Mouse (Mus musculus) heart, postnatal 0 days (tissue): ENCODE measurements at regions not wholly inside any gene's neighbourhood (a gene's known extent, or its start where the extent isn't known, plus 50 kb on each side); places are given as distances from the start of the nearest gene placed in this dataset.

Experiments
- CTCF ChIP-seq: IDR thresholded peaks from 2 replicates; pipeline ENCODE4 v1.5.1; 2016; ENCODE audit warnings: antibody characterized with exemption, control low read depth, low read depth
- EP300 ChIP-seq: IDR thresholded peaks from 2 replicates; pipeline ENCODE4 v1.6.1; 2016; ENCODE audit warnings: antibody characterized with exemption, low read depth

- TF ChIP-seq CTCF (no peak), EP300 (no peak)
Measured at GRCm38 (mm10) chr12:54303746-54304145, 100.1 kb upstream of the Egln3 start.
